Mouse (Mus musculus) heart, adult 11 months (tissue): Measurements from ENCODE around the gene Rnf11.

Experiments
- DNase-seq: peaks from one replicate; pipeline ENCODE4 v3.0.0; 2022

Gene Rnf11

DNA sequence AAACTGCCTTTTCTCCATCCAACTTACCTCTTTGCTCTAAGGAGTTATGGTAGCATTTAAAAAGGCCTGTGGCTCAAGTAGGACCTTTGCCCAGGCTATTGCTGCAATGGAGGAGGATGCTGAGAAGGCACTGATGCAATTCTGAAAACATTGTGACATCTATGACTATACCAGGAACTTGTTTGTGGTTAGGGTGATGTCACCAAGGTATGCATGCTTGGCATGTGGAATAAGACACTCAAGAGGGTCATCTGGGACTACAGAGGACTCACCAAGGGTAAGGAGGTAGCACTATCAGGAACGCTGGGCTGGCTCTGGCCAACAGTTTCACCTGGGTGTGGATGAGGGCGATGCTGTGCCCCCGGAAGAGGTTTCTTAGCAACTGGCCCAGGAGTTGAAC, at the start of gene Rnf11:
TSS of gene Rnf11 (minus strand) at position 108 of the 400 bp plus-strand sequence.
- DNase-seq, result peak; percentile 84

DNA sequence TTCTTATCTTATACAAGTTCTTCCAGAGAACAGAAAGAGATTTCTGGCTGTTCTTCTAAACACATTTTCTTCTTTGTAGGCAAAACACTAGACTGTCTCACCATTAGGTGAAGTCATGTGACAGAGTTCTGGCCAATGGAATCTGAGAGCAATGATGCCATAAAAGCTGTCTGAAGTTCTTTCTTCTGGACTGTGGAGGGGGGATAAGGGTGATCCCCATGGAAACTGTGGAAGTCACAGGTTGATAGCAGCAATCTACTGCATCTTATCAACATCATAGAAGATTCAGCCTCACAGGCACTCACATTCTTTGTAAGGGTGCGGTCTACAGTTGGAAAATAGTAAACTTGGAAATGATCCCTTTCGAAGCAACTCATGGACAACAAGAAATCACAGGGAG, 46.6 kb upstream of the Rnf11 start, which contains the start of gene 4930522H14Rik:
TSS of gene 4930522H14Rik (minus strand) at position 187 of the 400 bp plus-strand sequence.
- DNase-seq, result peak; percentile 56

DNA sequence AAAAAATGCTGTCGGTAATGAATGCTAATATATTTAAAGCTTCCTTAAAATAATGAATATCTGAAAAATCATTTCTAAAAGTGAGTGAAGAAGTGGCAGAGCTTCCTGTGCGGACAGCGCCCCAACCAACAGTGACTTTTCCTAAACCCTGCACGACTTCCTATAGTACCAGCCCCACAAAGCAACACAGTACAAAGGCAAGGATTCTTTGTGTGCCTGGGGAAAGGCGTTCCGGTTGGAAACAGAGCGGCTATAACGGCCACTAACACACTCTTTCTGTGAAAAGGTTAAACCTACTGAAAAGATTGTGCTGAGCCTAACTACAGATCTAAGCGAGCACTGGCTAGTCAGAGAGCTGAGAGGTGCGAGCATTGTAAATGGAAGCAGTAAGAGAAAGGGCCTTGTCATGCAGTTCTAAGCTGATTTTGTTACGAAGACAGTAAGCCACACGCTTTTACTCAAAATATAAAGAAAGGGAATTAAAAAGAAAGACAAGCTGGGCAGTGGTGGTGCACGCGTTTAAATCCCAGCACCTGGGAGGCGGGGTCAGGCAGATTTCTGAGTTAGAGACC, 45.8 kb upstream of the Rnf11 start:
- DNase-seq, result peak; percentile 74

DNA sequence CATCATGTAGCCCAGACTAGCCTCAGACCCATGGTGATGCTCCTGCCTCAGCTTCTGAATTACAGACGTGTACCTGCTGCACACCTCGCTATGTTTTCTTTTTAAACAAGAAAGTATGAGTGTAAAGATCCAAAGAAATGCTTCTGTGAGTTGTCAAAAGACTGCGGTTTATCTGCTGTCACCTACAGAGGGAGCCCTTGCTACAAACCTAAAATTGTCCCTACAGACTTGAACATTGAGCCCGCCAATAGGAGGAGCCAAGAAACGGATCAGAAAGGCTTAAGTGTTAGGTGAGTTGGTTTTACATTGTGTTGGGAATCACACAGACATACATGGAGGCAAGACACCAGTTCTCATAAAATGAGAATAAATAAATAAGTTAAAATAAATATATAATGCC, 20.4 kb upstream of the Rnf11 start:
- peak; percentile 88 for DNase-seq

DNA sequence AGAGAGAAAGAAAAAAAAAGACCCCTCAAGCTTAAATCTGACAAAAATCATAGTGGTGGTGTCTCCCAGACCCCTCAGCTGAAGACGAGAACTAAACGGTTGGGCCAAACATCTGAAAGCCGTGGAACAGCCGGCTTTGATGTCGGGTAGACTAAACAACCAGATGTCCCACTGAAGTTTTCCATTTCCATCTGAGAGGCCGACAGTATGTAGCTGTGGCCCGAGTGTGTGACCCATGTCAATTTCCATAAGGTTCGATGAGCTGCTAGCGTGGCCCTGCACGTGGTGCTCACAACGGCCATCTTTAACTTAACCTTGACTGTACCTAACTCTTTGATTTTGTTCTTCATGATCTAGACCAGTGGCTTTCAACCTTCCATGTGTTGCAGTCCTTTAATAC, 13.9 kb upstream of the Rnf11 start:
- DNase-seq, result peak; percentile 53

DNA sequence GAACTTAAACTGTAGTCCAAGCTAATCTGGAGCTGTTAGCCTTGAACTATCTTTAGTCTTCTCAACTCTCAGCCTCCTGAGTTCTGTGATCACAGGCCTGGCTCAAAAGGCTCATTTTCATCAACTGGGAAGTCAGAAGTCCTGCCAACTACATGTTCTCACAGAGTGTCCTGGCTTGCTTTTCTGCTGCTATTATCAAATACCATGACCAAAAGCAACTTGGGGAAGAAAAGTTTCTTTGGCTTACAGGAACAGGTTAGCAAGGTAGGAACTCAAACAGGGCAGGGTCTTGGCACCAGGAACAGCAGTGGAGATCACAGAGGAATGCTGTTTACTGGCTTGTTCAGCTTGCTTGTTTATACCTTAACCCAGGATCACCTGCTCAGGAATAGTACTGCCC, 9.1 kb upstream of the Rnf11 start:
- DNase-seq, result peak; percentile 72

DNA sequence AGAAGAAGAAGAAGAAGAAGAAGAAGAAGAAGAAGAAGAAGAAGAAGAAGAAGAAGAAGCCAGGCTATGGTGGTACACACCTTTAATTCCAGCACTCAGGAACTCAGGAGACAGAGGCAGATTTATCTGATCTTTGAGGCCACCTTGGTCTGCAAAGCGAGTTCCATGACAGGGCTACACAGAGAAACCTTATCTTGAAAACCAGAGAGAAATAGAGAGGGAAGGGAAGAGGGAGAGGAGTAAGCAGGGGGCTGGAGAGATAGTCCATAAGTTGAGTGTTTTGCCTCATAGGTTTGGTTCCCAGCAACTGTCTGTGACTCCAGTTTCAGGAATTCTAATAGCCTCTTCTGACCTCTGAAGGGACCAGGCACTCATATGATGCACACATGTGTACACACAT, 4.3 kb upstream of the Rnf11 start:
- DNase-seq, result peak; percentile 35

DNA sequence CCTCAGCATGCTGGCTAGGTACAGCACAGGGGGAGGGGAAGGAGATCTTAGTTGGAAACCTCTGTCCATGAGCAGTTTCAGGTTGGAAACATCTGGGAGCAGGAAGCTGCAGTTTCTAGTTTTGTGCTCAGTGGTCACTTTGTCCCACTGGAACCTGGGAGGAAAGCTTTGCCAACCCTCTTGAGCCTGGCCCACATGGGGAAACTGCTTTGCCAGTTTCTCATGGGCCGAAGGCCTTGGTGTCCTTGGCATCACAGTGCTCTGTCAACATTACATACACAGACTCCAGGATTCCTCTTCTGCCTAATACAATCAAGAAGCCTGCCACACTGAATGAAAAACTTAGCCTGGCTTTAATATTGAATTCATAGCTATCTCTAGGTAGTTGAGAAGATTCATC, 1.8 kb downstream of the Rnf11 start:
- DNase-seq, result peak; percentile 86

DNA sequence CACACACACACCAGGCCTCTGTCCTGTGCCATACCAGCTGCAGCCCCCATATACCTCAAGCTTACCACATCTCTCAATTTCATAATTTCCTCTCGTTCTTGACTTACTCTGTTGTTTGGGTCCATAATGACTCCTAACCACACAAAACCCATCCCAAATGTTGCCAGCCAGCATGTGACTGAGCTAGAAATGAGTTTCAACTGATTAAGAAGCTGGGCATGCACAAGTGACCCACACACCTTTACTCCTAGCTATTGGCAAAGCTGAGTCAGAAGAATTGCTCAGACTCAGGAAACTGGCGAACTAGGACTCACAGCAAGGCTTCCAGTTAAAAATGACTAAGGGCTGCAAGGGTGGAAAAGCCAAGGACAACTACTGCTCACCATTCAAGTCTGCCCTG, 3.1 kb downstream of the Rnf11 start:
- peak; percentile 64 for DNase-seq

DNA sequence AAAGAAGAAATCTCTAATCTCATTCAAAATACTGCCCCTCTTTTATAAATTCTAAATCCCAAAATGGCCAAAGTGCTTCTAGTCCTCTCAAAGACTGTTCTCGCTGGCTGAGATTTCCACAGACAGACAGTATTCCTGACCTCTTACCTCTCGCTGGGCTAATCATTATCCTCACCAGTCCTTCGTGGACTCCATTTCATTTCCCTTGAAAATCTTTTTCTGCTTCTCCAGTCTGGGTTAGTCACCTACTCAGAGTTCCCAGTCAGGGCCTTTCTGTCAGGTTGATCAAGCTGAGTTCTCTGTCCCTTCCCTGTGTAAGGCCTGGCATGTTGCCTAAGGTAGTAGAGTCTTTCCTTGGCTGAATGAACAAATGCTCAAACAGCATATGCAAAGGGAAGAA, 7.1 kb downstream of the Rnf11 start:
- peak; percentile 51 for DNase-seq

DNA sequence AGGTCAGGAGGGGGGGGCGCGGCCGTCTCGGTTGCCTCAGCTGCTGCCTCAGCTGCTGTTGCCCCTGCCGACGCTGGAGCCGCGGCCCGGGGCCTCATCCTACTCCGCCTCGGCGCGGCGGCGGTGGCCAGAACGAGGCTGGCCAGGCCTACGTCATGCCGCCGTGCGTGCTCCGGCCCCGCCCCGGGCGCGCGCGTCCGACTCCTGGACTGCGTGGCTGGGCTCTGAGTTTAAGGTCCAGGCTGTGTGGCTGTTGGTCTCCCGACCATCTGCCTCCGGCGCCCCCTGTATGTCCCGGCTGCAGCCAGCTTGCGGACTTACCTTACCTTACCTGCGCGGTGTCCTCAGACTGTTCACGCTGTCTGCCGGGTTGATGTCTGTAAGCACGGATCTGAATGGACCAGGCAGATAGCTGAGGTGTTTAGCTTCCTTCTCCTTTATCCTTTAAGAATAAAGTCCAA, 7.9 kb downstream of the Rnf11 start:
- DNase-seq, result peak; percentile 99

DNA sequence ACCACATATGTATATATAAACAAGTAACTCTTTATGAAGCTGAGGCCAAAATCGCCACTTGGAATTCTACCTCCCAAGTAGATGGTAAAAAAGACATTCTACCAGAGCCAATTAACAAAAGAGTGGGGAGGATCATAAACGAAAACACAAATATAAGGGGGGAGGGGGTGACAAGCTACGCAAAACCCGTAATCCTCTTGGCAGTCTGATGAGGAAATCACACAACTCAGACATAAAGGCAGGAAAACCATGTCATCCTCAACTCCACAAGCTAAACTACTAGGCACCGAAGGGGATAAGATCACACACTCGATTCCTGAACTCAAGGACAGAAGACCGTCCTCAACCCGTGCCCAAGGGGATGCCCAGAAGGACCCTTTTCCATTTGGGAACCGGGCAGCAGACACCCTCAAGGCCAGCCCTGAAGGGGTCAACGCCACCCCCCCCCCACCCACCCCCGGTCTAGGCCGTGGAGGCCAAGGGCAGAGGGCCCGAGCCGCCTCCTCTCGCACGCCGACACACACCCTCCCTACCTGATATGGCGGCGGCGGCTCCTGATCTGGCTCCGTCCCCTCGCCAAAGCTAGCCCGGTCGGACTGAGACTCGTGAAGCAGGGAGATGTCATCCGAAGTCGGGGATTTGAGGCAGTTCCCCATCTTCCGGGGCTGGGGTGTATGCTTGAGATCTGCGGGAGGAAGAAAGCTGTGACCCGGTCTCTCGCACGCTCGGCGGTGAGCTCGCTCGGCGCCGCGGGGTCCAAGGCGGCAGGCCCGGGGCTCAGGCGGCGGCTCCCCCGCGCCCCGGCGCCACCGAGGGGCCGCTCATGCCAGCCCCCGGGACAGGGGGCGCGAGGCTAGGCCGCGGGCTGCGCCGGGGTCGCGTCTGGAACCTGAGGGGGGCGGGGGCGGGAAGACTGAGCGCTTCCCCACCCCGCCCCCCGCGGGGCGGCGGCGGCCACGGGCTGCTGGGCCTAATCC, 8.7 kb downstream of the Rnf11 start:
- DNase-seq, result peak; percentile 96

DNA sequence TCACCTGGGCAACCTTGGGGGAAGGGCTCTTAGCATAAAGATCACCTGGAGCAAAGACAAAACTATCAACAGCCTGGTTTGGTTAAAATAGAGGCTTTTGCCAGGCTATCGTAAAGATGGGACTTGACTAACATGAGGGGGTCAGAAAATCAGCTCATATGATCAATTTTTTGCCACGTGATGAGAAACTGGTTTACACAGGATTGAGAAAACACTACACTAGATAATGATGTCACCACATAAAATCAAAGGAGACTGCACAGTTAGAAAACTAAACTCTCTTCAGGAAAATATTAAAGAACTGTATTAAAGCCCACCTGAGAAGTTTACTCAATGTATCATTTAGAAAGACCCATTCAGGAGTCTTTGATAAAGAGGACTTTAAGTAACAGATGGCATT, 9.4 kb downstream of the Rnf11 start:
- no peak for DNase-seq

DNA sequence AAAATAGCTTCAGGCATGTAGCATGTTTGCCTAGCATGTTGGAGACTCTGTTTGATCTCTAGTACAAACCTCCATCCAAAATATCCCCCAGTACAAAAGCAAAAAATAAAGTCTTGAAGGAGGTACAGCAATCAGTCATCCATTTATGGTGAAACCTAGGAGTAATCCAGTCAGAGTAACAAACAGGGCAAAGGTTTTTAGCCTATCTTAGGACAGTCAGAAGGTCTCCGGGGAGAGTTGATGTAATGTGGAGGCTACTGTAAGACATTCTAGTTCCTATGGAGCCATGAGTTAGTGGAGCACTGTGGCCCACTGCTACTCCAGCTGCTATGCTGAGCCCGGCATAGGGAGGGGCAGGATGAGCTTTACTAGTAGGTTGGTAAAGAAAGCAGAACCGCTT, 12.0 kb downstream of the Rnf11 start:
- no peak for DNase-seq

DNA sequence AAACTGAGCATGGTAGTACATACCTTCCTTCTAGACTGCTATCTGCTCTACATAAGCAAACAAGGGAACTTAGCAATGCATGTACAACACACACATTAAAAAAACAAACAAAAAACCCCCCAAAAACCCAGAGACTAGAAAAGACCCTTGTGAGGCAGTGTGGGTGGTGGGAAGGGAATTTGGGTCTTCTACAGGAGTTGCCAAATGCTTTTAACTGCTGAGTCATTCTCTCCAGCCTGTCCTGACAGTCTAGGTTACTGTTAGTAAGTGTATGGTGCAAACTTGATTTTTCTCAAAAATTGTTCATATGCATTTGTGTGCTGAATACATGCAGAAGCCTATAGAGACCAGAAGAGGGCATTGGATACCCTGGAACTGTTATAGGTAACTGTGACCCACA, 12.9 kb downstream of the Rnf11 start:
- DNase-seq, result no peak

DNA sequence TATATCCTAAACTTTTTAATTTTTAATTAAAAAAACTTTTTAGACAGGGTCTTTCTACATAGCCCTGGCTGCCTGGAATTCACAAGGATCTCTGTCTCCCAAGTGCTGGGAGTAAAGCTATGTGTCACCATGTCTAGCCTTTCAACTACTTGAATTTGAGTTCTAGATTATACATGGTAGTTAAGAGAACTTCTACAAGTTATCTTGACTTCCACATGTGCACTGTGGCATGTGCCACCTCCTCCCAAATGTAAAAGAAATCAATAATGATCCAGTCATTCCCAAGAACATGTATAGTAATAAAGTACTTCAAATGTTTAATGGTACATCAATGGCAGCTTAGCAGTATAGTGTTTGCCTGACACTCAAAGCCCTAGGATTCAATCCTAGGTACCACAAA, 16.8 kb downstream of the Rnf11 start:
- DNase-seq, result peak; percentile 17

DNA sequence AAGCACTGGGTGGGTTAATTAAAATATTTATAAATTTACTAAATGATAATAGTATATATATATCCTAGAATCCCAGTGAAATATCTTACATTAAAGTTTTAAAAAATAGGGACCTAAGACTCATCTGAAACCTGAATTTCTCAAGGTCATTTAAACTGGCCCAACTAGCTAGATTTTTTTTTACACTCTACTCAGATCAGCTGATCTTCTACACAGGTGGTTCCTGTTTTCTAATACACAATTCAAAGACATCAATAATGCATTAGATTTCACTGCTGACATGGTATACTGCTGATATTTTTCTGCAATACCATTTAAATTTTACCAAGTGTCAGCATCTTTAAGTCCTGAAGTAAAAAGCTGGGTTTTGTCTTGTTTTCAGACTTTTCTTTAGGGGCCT, 20.6 kb downstream of the Rnf11 start:
- no peak for DNase-seq

DNA sequence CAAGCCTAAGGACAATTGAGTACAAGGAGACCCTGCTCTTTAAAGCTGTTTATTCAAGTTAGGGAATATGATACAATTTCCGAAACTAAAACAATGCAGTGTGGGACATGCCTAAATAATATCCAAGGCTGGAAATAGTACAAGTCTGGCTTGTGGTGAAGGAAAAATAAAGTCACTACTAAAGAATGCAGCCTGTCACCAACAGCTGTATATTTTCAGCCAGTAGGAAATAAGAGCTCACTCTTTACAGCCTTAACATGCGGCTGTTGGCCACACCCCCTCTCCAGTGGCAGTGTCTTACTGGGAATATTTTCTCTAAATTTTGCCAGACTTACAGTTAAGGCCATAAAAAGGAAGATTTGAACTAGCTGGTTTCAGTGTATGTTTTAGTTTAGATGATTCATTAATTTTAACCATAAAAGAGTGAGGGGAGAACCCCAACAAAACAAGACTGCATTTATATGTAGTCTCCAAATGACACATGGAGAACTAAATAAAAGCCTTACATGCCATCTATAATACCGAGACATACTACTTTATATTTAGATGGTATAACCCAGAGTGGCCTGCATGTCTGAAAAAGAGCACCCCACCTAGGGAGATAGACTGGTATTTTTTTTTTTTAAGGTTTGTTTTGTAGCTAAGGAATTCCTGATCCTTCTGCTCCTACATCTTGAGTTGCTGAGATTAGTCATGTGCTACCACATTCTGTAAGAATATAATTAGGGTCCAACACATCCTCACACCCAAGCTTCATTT, 23.9 kb downstream of the Rnf11 start:
- peak; percentile 97 for DNase-seq

DNA sequence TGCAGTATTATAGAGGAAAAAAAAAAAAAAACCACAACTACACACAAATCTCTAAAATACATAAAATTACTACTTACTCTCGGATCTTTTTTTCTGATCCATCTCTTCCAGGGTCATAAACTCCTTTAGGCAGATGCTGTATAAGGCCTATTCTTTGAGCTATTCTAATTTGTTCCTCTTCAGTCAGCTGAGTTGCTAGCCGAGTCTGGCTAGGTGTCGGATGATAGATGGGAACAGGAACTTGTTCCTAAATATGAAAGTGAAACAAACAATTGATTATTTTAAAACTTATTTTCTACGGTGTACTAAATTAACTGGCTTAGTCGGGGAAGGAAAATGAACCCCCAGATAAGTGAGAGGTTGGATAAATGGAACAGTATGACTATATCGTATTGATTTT, 27.7 kb downstream of the Rnf11 start:
- peak; percentile 53 for DNase-seq

DNA sequence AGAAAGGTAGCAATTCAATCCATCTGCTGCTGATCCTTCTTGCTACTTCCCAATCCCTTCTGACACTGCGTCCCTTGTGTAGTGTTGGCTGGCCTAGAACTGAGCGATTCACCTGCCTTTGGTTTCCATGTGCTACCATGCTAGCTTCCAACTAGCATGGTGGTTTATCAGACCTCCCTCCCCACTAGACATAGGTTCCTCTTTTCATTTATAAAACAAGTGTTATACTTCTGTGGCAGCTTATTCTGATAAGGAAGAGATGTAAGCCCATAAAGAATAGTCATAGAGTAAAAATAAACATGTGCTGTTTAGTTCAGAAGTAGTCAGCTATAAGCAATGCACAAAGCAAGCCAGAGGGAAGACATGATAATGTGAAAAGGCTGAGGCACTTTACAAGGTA, 36.0 kb downstream of the Rnf11 start:
- peak; percentile 52 for DNase-seq

DNA sequence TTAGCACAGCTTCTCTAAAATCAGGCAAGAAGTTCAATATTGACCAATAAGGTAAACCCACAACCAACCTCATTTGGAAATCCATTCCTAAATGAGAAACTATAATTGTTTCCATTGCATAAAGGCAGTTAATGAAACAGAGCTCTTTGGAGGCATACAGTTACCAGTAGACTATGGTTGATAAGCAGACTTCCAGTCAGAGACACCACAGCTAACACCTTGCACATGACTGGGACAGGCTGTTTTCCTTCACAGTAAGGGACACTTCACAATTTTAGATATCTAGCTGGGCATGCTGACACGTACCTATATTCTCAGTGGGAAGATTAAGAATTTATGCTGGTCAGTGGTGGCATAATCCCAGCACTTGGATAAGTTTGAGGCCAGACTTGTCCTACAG, 38.6 kb downstream of the Rnf11 start:
- DNase-seq, result peak; percentile 49

DNA sequence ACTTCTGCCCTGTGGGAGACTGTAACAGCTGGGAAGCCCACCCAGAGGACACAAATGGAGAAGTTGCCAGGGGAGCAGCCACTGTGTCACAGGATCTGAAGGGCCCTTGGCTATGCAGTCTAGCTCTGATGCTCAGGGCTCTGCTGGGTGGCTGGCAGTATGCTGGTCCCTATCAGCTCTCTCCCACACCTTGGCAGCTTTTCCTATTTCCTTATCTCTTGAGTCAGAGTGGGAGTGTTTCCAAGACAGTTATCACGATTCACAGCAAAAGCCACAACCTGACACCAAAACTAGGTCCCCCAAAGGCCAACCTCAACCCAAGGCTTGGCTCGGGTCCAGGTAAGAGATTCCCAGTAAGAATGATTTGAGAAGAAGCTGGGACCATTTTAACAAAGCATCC, 39.1 kb downstream of the Rnf11 start:
- peak; percentile 91 for DNase-seq

DNA sequence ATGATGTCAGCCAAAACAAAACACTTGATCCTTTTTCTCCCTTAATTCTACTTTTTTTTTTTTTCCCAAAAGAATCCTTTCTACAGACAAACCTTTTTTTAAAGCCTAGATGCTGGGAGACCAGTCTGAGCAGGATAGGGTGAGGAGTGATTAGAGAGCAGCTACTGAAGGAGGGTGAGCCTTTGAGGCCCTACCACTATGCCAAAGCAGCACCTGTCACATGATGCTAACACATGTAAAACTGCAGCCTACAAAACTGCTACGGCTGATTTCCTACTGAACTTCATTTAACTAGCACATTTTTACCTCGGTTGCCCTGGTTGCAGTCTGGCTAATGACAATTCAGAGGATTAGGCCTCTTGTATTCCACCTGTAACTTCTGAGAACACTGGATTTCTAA, 39.6 kb downstream of the Rnf11 start:
- DNase-seq, result no peak
